Mouse (Mus musculus): ENCODE data around the gene Gng8. TPM values are rescaled to one million over a fixed set of nuclear protein-coding genes. Genes with fewer than 3 reads are reported as not detected.
A peak's percentile ranks its signal among the peaks of the same experiment; 100 is the strongest.

Gene Gng8
- total and polyA plus RNA-seq, 2 experiments from 2014 or later = 4.1 to 4.7 TPM

- Histone ChIP-seq H3K9ac (replicated peaks; ENCODE audit: low read length) (no peak overlapping the region), H3K4me2 (ENCODE audit: low read depth, low read length) (no peak overlapping the region), H3K4me3 (ENCODE audit: low read length) (no peak overlapping the region), H3K36me3 (ENCODE audit: insufficient read depth, low read length) (peaks cover 25% of the 10 kb centered on the region), H3K9me3 (ENCODE audit: low read length) (no peaks in the 10 kb centered on the region), H3K27ac (no peak overlapping the region), H3K27me3 (ENCODE audit: insufficient read depth, low read length) (no peaks in the 10 kb centered on the region), H3K4me1 (ENCODE audit: insufficient read depth, low read length) (no peaks in the 10 kb centered on the region)
- WGBS = 97% methylated on average over 3 of the region's 3 CpGs
- ATAC-seq (no peak), DNase-seq (ENCODE audit: low spot score) (no peak)
- no peak for TF ChIP-seq CTCF (IDR thresholded peaks at IDR 0.05; ENCODE audit: low read depth)
These were observed 20.3 kb downstream of the Gng8 start for GRCm38 (mm10) chr7:16911904-16912303.

GRCm38 (mm10) chr7:16912360-16912759 is 20.8 kb downstream of the Gng8 start:
- Histone ChIP-seq H3K9me3 (ENCODE audit: low read length) (no peaks in the 10 kb centered on the region), H3K4me1 (ENCODE audit: insufficient read depth, low read length) (no peaks in the 10 kb centered on the region), H3K4me3 (ENCODE audit: low read length) (no peak overlapping the region), H3K36me3 (ENCODE audit: insufficient read depth, low read length) (peaks cover 29% of the 10 kb centered on the region), H3K27me3 (ENCODE audit: insufficient read depth, low read length) (no peaks in the 10 kb centered on the region), H3K9ac (replicated peaks; ENCODE audit: low read length) (no peak overlapping the region), H3K27ac (no peak overlapping the region), H3K4me2 (ENCODE audit: low read depth, low read length) (no peak overlapping the region)
- no peak for ATAC-seq
- TF ChIP-seq CTCF (IDR thresholded peaks at IDR 0.05; ENCODE audit: low read depth) = no peak
- WGBS = 59% methylated on average over 6 of the region's 6 CpGs
- no peak for DNase-seq (ENCODE audit: low spot score)

- H3K4me2 ChIP-seq (ENCODE audit: low read depth, low read length) = no peak overlapping the region
- no peaks in the 10 kb centered on the region for H3K27me3 ChIP-seq (ENCODE audit: insufficient read depth, low read length)
- no peaks in the 10 kb centered on the region for H3K9me3 ChIP-seq (ENCODE audit: low read length)
- H3K27ac ChIP-seq = no peak overlapping the region; the same call in 1 of the 2 replicates
- peak; percentile 87 for DNase-seq (ENCODE audit: low spot score)
- peak; percentile 93 for TF ChIP-seq CTCF (IDR thresholded peaks at IDR 0.05; ENCODE audit: low read depth)
- H3K4me1 ChIP-seq (ENCODE audit: insufficient read depth, low read length) = peaks cover 4% of the 10 kb centered on the region; the same call in 1 of the 2 replicates
- WGBS = 31% methylated on average over 10 of the region's 10 CpGs
- no peak overlapping the region for H3K4me3 ChIP-seq (ENCODE audit: low read length)
- peaks cover 38% of the 10 kb centered on the region for H3K36me3 ChIP-seq (ENCODE audit: insufficient read depth, low read length)
- peak; percentile 65 for ATAC-seq
- H3K9ac ChIP-seq (replicated peaks; ENCODE audit: low read length) = no peak overlapping the region
These were observed 22.3 kb downstream of the Gng8 start for GRCm38 (mm10) chr7:16913806-16914452.

- no peak overlapping the region for H3K9ac ChIP-seq (replicated peaks; ENCODE audit: low read length)
- H3K27me3 ChIP-seq (ENCODE audit: insufficient read depth, low read length) = no peaks in the 10 kb centered on the region
- WGBS = 83% methylated on average over 18 of the region's 18 CpGs
- ATAC-seq = no peak
- no peak overlapping the region for H3K4me2 ChIP-seq (ENCODE audit: low read depth, low read length)
- H3K4me1 ChIP-seq (ENCODE audit: insufficient read depth, low read length) = peaks cover 9% of the 10 kb centered on the region; the same call in 1 of the 2 replicates
- H3K4me3 ChIP-seq (ENCODE audit: low read length) = no peak overlapping the region
- no peak for DNase-seq (ENCODE audit: low spot score)
- TF ChIP-seq CTCF (IDR thresholded peaks at IDR 0.05; ENCODE audit: low read depth) = no peak
- peaks cover 41% of the 10 kb centered on the region for H3K36me3 ChIP-seq (ENCODE audit: insufficient read depth, low read length)
- H3K27ac ChIP-seq = peak overlapping the region; percentile 27; the same call in 1 of the 2 replicates
- no peaks in the 10 kb centered on the region for H3K9me3 ChIP-seq (ENCODE audit: low read length)
These were observed 23.1 kb downstream of the Gng8 start for GRCm38 (mm10) chr7:16914453-16915343.

- DNase-seq (ENCODE audit: low spot score) (no peak), ATAC-seq (no peak)
- H3K4me3 ChIP-seq (ENCODE audit: low read length) = no peak overlapping the region
- TF ChIP-seq CTCF (IDR thresholded peaks at IDR 0.05; ENCODE audit: low read depth) = no peak
- peaks cover 41% of the 10 kb centered on the region for H3K36me3 ChIP-seq (ENCODE audit: insufficient read depth, low read length)
- no peaks in the 10 kb centered on the region for H3K27me3 ChIP-seq (ENCODE audit: insufficient read depth, low read length)
- H3K4me1 ChIP-seq (ENCODE audit: insufficient read depth, low read length) = peaks cover 16% of the 10 kb centered on the region; the same call in 1 of the 2 replicates
- no peak overlapping the region for H3K9ac ChIP-seq (replicated peaks; ENCODE audit: low read length)
- WGBS = 84% methylated on average over 32 of the region's 32 CpGs
- no peak overlapping the region for H3K27ac ChIP-seq
- H3K9me3 ChIP-seq (ENCODE audit: low read length) = no peaks in the 10 kb centered on the region
- H3K4me2 ChIP-seq (ENCODE audit: low read depth, low read length) = no peak overlapping the region
These were observed 24.1 kb downstream of the Gng8 start for GRCm38 (mm10) chr7:16915461-16916340.
